Mouse (Mus musculus): ENCODE measurements around the gene Gm12184. TPM values are rescaled to one million over a fixed set of nuclear protein-coding genes. Genes with fewer than 3 reads are reported as not detected.
"Not testable (repeated sequence)": the region's sequence is repeated elsewhere in the genome, so short reads cannot be mapped to it uniquely, and the experiment has no call there.

Gm12184 gene
- polyA plus RNA-seq (2015; fragmentation: Nextera tagmentation; extraction: Ambion mirVana), result 1.7 and 2.6 TPM in 2 replicates

DNA sequence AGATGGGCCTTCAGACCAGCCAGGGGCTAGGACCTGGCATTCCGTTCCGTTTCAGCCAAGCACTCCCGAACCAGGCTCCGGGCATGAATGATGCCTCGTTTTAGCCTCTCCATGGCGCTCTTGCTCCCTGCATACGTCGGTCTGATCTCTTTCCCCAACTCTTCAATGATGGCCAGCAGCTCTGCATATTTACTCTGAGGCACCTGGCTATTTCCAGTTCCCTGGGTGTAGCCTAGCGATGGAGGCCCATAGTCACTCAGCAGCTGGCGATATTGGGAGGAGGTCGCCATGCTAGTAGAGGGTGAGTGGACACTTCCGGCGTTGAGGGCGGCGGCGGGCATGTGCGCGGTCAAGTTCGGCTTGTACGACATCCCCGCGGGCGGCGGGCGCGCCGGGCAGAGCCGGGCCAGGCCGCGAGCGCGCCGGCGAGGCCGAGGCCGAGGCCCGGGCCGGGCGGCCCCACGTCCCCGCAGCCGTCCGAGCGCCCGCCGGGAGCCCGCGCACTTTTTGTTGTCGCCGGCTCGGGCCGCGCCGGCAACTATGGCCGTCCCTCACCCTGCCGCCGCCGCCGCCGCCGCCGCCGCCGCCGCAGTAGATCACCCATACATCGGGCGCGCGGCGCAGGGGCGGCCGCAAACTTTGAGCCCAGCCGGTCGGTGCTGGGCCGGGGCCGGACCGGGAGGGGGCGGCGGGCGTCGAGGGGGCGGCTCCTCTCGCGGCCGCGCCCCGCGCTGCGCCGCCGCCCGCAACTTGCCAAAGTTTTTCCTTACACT, at the start of gene Gm12184, which contains the start of gene Trim7:
Gene Gm12184, minus strand, starts transcription at position 677 of the 773 bp plus-strand sequence.
Gene Trim7, plus strand, starts transcription at position 162 of the 773 bp plus-strand sequence.
- not testable (repeated sequence) for H3K9me3 ChIP-seq (ENCODE audit: control insufficient read depth, low read length); H3K27me3 ChIP-seq (ENCODE audit: control insufficient read depth, insufficient read depth, low read depth, low read length); H3K36me3 ChIP-seq (ENCODE audit: control insufficient read depth, insufficient read depth, low read length); H3K4me1 ChIP-seq (replicated peaks; ENCODE audit: control insufficient read depth, insufficient read depth, low read length)
- Histone ChIP-seq H3K9ac (ENCODE audit: low read length) (peak within 1 kb of the TSS; percentile 65), H3K27ac (ENCODE audit: low read length) (peak within 1 kb of the TSS; percentile 66), H3K4me2 (ENCODE audit: low read depth, low read length) (peak within 1 kb of the TSS; percentile 74), H3K4me3 (ENCODE audit: low read length) (peak within 1 kb of the TSS; percentile 50)
- under 1% methylated on average over 34 of the region's 92 CpGs for WGBS
- peak; percentile 91 for ATAC-seq (ENCODE audit: low read depth)

DNA sequence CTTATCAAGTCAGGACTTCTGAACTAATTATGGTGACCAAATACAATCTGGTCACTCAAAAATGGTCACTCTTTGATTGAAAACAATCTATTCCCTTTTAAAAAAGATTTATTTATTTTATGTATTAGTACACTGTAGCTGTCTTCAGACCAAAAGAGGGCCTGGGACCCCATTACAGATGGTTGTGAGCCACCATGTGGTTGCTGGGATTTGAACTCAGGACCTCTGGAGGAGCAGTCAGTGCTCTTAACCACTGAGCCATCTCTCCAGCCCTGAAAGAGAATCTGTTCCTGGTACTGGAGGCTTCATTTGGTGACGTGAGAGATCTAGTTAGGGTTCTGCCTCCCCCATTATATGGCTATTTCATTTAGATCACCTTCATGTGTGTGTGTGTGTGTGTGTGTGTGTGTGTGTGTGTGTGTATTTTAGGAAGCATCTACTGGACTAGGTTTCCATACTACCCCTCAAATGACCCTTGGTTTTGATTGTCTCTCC, 48.9 kb upstream of the Gm12184 start:
- not testable (repeated sequence) for ATAC-seq (ENCODE audit: low read depth); H3K36me3 ChIP-seq (ENCODE audit: control insufficient read depth, insufficient read depth, low read length); H3K27me3 ChIP-seq (ENCODE audit: control insufficient read depth, insufficient read depth, low read depth, low read length); H3K9ac ChIP-seq (ENCODE audit: low read length); H3K4me3 ChIP-seq (ENCODE audit: low read length); H3K9me3 ChIP-seq (ENCODE audit: control insufficient read depth, low read length); H3K4me1 ChIP-seq (replicated peaks; ENCODE audit: control insufficient read depth, insufficient read depth, low read length); H3K4me2 ChIP-seq (ENCODE audit: low read depth, low read length); H3K27ac ChIP-seq (ENCODE audit: low read length)
- WGBS, result 83% methylated on average over 1 of the region's 1 CpGs

DNA sequence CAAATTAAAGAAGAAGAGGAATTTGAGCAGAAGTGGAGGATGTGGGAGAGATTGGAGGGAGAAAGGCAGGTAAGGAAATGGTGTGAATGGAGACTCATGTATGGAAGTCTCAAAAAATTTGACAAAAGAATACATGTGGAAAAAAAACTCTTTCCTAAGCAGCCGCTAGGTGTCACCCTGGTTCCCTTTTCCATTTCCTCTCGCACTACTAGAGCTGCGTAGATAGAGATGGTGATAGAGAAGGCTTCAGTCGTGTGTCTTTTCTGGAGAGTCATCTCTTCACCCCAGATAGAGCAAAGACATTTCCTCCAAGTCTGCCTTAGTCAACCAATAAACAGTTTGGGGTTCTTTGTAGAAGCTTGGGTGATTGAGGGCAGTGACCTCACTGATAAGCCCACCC, 48.0 kb upstream of the Gm12184 start:
- Histone ChIP-seq H3K4me3 (ENCODE audit: low read length) (no peak overlapping the region), H3K27me3 (ENCODE audit: control insufficient read depth, insufficient read depth, low read depth, low read length) (no peaks in the 10 kb centered on the region), H3K36me3 (ENCODE audit: control insufficient read depth, insufficient read depth, low read length) (no peaks in the 10 kb centered on the region), H3K4me2 (ENCODE audit: low read depth, low read length) (no peak overlapping the region), H3K9me3 (ENCODE audit: control insufficient read depth, low read length) (no peaks in the 10 kb centered on the region), H3K4me1 (replicated peaks; ENCODE audit: control insufficient read depth, insufficient read depth, low read length) (peaks cover 12% of the 10 kb centered on the region), H3K9ac (ENCODE audit: low read length) (no peak overlapping the region), H3K27ac (ENCODE audit: low read length) (no peak overlapping the region)
- no peak for ATAC-seq (ENCODE audit: low read depth)
- WGBS, result 1% methylated on average over 4 of the region's 4 CpGs

DNA sequence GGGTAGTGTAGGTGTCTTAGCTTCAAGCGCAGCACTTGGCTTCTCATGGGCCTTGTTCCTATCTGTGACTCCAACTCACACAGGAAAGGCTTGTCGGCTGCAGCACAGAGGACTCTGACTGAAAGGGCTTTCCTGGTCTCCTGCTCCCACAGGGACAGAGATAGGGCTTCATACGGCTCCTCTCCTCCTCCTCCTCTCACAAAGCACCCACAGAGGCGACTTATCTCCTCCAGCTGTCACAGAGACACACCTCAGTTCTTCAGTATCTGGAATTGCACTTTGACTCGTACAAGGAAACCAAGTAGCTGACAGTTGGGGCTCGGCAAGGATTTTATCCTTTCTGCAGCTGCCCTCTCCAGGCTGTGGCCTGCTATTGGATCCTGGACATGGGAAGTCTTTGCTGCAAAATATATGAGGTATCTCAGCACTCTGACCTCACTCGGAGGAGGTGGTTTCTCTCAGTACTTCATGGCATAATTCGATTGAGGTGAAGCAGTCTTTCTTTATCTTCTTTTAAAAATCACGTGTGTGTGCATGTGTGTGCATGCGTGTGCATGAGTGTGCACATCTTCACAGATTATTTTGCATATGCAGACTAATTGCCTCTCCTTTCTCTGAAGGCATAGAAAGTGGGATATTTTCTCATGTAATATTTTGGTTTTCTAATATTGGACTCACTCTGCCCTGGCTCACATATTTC, 47.3 kb upstream of the Gm12184 start:
- no peak overlapping the region for H3K9ac ChIP-seq (ENCODE audit: low read length)
- H3K36me3 ChIP-seq (ENCODE audit: control insufficient read depth, insufficient read depth, low read length), result no peaks in the 10 kb centered on the region
- H3K4me3 ChIP-seq (ENCODE audit: low read length), result no peak overlapping the region
- 54% methylated on average over 10 of the region's 10 CpGs for WGBS
- no peak overlapping the region for H3K4me2 ChIP-seq (ENCODE audit: low read depth, low read length)
- H3K4me1 ChIP-seq (replicated peaks; ENCODE audit: control insufficient read depth, insufficient read depth, low read length), result peaks cover 17% of the 10 kb centered on the region
- no peak for ATAC-seq (ENCODE audit: low read depth)
- no peaks in the 10 kb centered on the region for H3K9me3 ChIP-seq (ENCODE audit: control insufficient read depth, low read length)
- H3K27me3 ChIP-seq (ENCODE audit: control insufficient read depth, insufficient read depth, low read depth, low read length), result no peaks in the 10 kb centered on the region
- H3K27ac ChIP-seq (ENCODE audit: low read length), result no peak overlapping the region

DNA sequence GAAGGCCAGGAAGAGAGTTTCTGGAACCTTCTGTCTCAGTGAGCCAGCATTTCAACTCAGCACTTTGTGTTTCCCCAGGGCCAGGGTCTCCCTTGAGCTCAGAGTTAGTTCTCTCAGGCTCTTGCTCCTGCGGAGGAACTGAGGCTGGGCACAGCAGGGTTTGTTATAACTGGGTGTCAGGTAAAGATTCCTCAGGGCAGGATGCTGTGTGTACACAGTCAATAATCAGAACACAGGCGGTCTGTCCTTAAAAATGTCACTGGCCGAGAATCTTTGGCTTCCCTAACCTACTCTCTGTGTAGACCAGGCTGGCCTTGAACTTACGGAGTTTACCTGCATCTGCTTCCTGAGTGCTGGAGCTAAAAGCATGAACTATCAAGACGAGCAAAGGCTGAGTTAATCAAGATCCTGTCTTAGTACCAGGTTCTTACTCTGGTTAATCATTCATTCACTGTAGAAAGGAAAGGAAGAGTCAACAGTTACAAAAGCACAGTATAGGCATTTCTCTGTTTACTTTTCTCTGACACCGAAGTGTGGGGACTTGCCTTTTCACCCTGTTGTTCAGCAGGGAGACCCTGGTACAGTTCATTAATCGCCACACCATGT, 46.3 kb upstream of the Gm12184 start:
- Histone ChIP-seq H3K9ac (ENCODE audit: low read length) (peak overlapping the region; percentile 76), H3K27me3 (ENCODE audit: control insufficient read depth, insufficient read depth, low read depth, low read length) (no peaks in the 10 kb centered on the region), H3K4me2 (ENCODE audit: low read depth, low read length) (peak overlapping the region; percentile 69), H3K4me3 (ENCODE audit: low read length) (no peak overlapping the region), H3K36me3 (ENCODE audit: control insufficient read depth, insufficient read depth, low read length) (no peaks in the 10 kb centered on the region), H3K4me1 (replicated peaks; ENCODE audit: control insufficient read depth, insufficient read depth, low read length) (peaks cover 17% of the 10 kb centered on the region), H3K27ac (ENCODE audit: low read length) (peak overlapping the region; percentile 71), H3K9me3 (ENCODE audit: control insufficient read depth, low read length) (no peaks in the 10 kb centered on the region)
- 62% methylated on average over 7 of the region's 7 CpGs for WGBS
- no peak for ATAC-seq (ENCODE audit: low read depth)

DNA sequence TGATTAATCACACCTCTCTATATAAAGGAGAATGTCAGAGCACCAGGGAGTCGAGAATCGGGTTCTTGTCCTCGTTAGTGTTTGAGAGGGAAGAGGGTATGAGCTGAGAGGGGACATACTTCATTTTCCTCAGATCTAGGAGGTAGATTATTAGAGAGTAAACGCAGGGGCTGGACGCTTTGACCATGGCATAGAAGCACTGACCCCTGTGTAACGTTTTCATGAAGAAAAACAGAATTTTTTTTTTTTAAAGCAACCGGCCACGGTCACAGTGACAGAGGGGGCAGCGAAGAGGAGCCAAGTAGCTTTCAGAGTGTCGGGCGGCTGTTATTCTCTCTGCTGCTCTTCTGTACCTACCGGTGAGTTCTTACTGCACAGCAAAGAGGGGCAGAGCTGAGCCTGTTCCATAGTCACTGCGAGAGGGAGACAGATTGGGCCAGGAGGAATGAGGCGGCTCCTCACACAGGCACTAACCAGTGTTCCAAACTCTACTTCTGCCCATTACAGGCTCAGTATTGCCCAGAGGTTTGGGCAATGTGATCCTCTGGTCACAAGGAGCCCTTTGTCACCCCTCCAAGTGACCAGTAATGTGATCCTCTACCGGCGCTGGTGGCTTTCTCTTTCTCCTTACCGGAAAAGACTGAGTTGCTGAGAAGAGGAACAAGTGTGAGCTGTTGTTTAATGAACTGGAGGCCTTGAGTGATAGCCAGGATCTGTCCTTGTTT, 45.5 kb upstream of the Gm12184 start:
- Histone ChIP-seq H3K4me1 (replicated peaks; ENCODE audit: control insufficient read depth, insufficient read depth, low read length) (peaks cover 17% of the 10 kb centered on the region), H3K4me3 (ENCODE audit: low read length) (peak overlapping the region; percentile 64), H3K9ac (ENCODE audit: low read length) (peak overlapping the region; percentile 76), H3K27ac (ENCODE audit: low read length) (peak overlapping the region; percentile 71), H3K36me3 (ENCODE audit: control insufficient read depth, insufficient read depth, low read length) (no peaks in the 10 kb centered on the region), H3K9me3 (ENCODE audit: control insufficient read depth, low read length) (no peaks in the 10 kb centered on the region), H3K4me2 (ENCODE audit: low read depth, low read length) (peak overlapping the region; percentile 69), H3K27me3 (ENCODE audit: control insufficient read depth, insufficient read depth, low read depth, low read length) (no peaks in the 10 kb centered on the region)
- 6% methylated on average over 17 of the region's 17 CpGs for WGBS
- ATAC-seq (ENCODE audit: low read depth), result peak; percentile 52

DNA sequence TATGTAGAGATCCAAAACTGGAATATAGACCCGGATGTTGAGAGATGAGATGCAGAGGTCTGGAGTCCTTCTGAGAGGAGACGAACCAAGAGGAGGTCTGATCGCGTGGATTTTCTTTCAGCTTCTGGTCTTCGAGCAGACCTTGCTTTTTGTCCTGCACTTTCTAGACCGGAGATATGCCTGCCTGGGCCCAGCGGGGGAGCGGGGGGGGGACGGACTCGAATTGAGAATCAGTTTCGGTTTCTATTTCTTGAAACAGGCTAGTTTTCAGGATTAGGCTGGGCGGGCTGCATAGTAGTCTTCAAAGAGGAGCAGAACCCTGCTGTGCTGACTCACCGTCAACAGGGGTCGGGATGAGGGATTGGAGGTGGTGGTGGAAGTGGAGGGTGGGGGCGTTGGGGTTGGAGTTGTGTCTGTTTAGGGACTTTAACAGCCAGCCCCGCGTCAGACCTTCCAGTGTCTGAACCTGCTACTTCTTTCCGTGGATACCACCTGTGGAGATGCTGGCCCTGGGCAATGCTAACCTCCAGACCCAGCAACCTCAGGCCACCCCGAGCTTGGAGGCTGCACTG, 44.8 kb upstream of the Gm12184 start, which contains the start of gene Irgm1:
Gene Irgm1, minus strand, starts transcription at position 483 of the 572 bp plus-strand sequence.
- H3K27me3 ChIP-seq (ENCODE audit: control insufficient read depth, insufficient read depth, low read depth, low read length), result no peaks in the 10 kb centered on the region
- H3K9me3 ChIP-seq (ENCODE audit: control insufficient read depth, low read length), result no peaks in the 10 kb centered on the region
- peak within 1 kb of the TSS; percentile 71 for H3K27ac ChIP-seq (ENCODE audit: low read length)
- peak; percentile 58 for ATAC-seq (ENCODE audit: low read depth)
- peak within 1 kb of the TSS; percentile 76 for H3K9ac ChIP-seq (ENCODE audit: low read length)
- peak within 1 kb of the TSS; percentile 64 for H3K4me3 ChIP-seq (ENCODE audit: low read length)
- WGBS, result 1% methylated on average over 19 of the region's 19 CpGs
- H3K4me2 ChIP-seq (ENCODE audit: low read depth, low read length), result peak within 1 kb of the TSS; percentile 69
- H3K4me1 ChIP-seq (replicated peaks; ENCODE audit: control insufficient read depth, insufficient read depth, low read length), result peaks cover 17% of the 10 kb centered on the region
- no peaks in the 10 kb centered on the region for H3K36me3 ChIP-seq (ENCODE audit: control insufficient read depth, insufficient read depth, low read length)

DNA sequence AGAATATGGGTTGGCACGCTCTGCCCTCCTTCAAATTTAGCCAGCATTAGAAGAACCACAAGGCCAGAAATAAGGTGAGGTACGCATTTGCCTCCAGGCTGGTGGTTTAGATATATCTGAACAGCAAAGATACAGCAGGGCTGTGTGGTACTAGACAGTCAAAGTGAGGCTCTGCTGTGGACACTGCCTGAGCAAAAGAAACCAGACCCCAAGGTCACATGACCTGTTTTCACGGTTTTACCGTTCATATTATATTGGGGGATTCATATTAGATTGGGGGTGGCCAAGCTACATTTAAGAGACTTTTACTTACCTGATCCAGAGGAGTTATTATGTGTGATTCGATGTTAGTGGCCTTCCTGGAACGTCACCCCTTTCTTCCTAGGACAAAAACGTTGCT, 44.3 kb upstream of the Gm12184 start:
- no peaks in the 10 kb centered on the region for H3K27me3 ChIP-seq (ENCODE audit: control insufficient read depth, insufficient read depth, low read depth, low read length)
- peak overlapping the region; percentile 69 for H3K4me2 ChIP-seq (ENCODE audit: low read depth, low read length)
- H3K9ac ChIP-seq (ENCODE audit: low read length), result peak overlapping the region; percentile 76
- H3K27ac ChIP-seq (ENCODE audit: low read length), result peak overlapping the region; percentile 71
- H3K4me3 ChIP-seq (ENCODE audit: low read length), result peak overlapping the region; percentile 64
- no peaks in the 10 kb centered on the region for H3K9me3 ChIP-seq (ENCODE audit: control insufficient read depth, low read length)
- H3K4me1 ChIP-seq (replicated peaks; ENCODE audit: control insufficient read depth, insufficient read depth, low read length), result peaks cover 17% of the 10 kb centered on the region
- peak; percentile 30; the same call in 1 of the 2 replicates for ATAC-seq (ENCODE audit: low read depth)
- H3K36me3 ChIP-seq (ENCODE audit: control insufficient read depth, insufficient read depth, low read length), result no peaks in the 10 kb centered on the region
- WGBS, result 26% methylated on average over 7 of the region's 7 CpGs

Measured in lung, embryonic 16.5 days (tissue).